Mouse (Mus musculus): ENCODE results near the gene Rcc1l. TPM values are rescaled to one million over a fixed set of nuclear protein-coding genes. Genes with fewer than 3 reads are reported as not detected.

The Rcc1l gene
- polyA plus RNA-seq, 1 experiment from 2014 or later = 29.4 TPM

- Histone ChIP-seq H3K9me3 (replicated peaks) (no peaks in the 10 kb centered on the region), H3K4me2 (replicated peaks) (no peak overlapping the region), H3K36me3 (peaks cover 6% of the 10 kb centered on the region; the same call in 1 of the 2 replicates), H3K4me1 (peaks cover 17% of the 10 kb centered on the region), H3K4me3 (replicated peaks) (no peak overlapping the region), H3K9ac (no peak overlapping the region), H3K27me3 (no peaks in the 10 kb centered on the region), H3K27ac (replicated peaks) (no peak overlapping the region)
- WGBS = 64% methylated on average over 4 of the region's 4 CpGs
- ATAC-seq (ENCODE audit: insufficient number of reproducible peaks, low FRiP score, low TSS enrichment, low read depth) = no peak
Observed at GRCm38 (mm10) chr5:134186961-134187731, 10.6 kb upstream of the Rcc1l start.

- WGBS = 85% methylated on average over 3 of the region's 3 CpGs
- ATAC-seq (ENCODE audit: insufficient number of reproducible peaks, low FRiP score, low TSS enrichment, low read depth) = no peak
- no peaks in the 10 kb centered on the region for H3K9me3 ChIP-seq (replicated peaks)
- H3K27me3 ChIP-seq = no peaks in the 10 kb centered on the region
- H3K4me1 ChIP-seq = peaks cover 20% of the 10 kb centered on the region
- no peak overlapping the region for H3K27ac ChIP-seq (replicated peaks)
- H3K36me3 ChIP-seq = no peaks in the 10 kb centered on the region
- no peak overlapping the region for H3K9ac ChIP-seq
- no peak overlapping the region for H3K4me2 ChIP-seq (replicated peaks)
- no peak overlapping the region for H3K4me3 ChIP-seq (replicated peaks)
Observed at GRCm38 (mm10) chr5:134186059-134186458, 9.5 kb upstream of the Rcc1l start.

GRCm38 (mm10) chr5:134183880-134184808, 7.6 kb upstream of the Rcc1l start, which contains the start of gene Gtf2ird2:
TSS of gene Gtf2ird2 (plus strand) at chr5:134184019.
- Histone ChIP-seq H3K9ac (peak within 1 kb of the TSS; percentile 58), H3K4me3 (replicated peaks) (peak within 1 kb of the TSS; percentile 63), H3K27ac (replicated peaks) (peak within 1 kb of the TSS; percentile 90), H3K27me3 (no peaks in the 10 kb centered on the region), H3K4me2 (replicated peaks) (peak within 1 kb of the TSS; percentile 89), H3K9me3 (replicated peaks) (no peaks in the 10 kb centered on the region), H3K36me3 (no peaks in the 10 kb centered on the region), H3K4me1 (peaks cover 20% of the 10 kb centered on the region)
- peak; percentile 97 for ATAC-seq (ENCODE audit: insufficient number of reproducible peaks, low FRiP score, low TSS enrichment, low read depth)
- under 1% methylated on average over 92 of the region's 92 CpGs for WGBS

GRCm38 (mm10) chr5:134183162-134183561, 6.6 kb upstream of the Rcc1l start:
- Histone ChIP-seq H3K4me3 (replicated peaks) (peak overlapping the region; percentile 63), H3K27me3 (no peaks in the 10 kb centered on the region), H3K27ac (replicated peaks) (peak overlapping the region; percentile 90), H3K36me3 (no peaks in the 10 kb centered on the region), H3K9ac (peak overlapping the region; percentile 58), H3K4me2 (replicated peaks) (peak overlapping the region; percentile 89), H3K4me1 (peaks cover 20% of the 10 kb centered on the region), H3K9me3 (replicated peaks) (no peaks in the 10 kb centered on the region)
- no peak for ATAC-seq (ENCODE audit: insufficient number of reproducible peaks, low FRiP score, low TSS enrichment, low read depth)
- 47% methylated on average over 7 of the region's 7 CpGs for WGBS

GRCm38 (mm10) chr5:134182735-134183134, 6.2 kb upstream of the Rcc1l start:
- H3K9ac ChIP-seq = no peak overlapping the region
- no peak overlapping the region; the same call in 1 of the 2 replicates for H3K4me3 ChIP-seq (replicated peaks)
- H3K4me1 ChIP-seq = peaks cover 20% of the 10 kb centered on the region
- H3K27me3 ChIP-seq = no peaks in the 10 kb centered on the region
- no peak for ATAC-seq (ENCODE audit: insufficient number of reproducible peaks, low FRiP score, low TSS enrichment, low read depth)
- no peaks in the 10 kb centered on the region for H3K9me3 ChIP-seq (replicated peaks)
- H3K36me3 ChIP-seq = no peaks in the 10 kb centered on the region
- WGBS = 69% methylated on average over 4 of the region's 4 CpGs
- peak overlapping the region; percentile 89 for H3K4me2 ChIP-seq (replicated peaks)
- no peak overlapping the region for H3K27ac ChIP-seq (replicated peaks)

GRCm38 (mm10) chr5:134182172-134182571, 5.6 kb upstream of the Rcc1l start:
- Histone ChIP-seq H3K4me2 (replicated peaks) (no peak overlapping the region), H3K4me3 (replicated peaks) (no peak overlapping the region), H3K36me3 (no peaks in the 10 kb centered on the region), H3K9me3 (replicated peaks) (no peaks in the 10 kb centered on the region), H3K27me3 (no peaks in the 10 kb centered on the region), H3K9ac (no peak overlapping the region), H3K4me1 (peaks cover 20% of the 10 kb centered on the region), H3K27ac (replicated peaks) (no peak overlapping the region)
- WGBS = 59% methylated on average over 3 of the region's 3 CpGs
- no peak for ATAC-seq (ENCODE audit: insufficient number of reproducible peaks, low FRiP score, low TSS enrichment, low read depth)

- WGBS = 19% methylated on average over 7 of the region's 7 CpGs
- Histone ChIP-seq H3K4me3 (replicated peaks) (no peak overlapping the region), H3K36me3 (no peaks in the 10 kb centered on the region), H3K27me3 (no peaks in the 10 kb centered on the region), H3K4me1 (peaks cover 31% of the 10 kb centered on the region), H3K4me2 (replicated peaks) (no peak overlapping the region), H3K9ac (no peak overlapping the region), H3K27ac (replicated peaks) (no peak overlapping the region), H3K9me3 (replicated peaks) (no peaks in the 10 kb centered on the region)
- no peak for ATAC-seq (ENCODE audit: insufficient number of reproducible peaks, low FRiP score, low TSS enrichment, low read depth)
Observed at GRCm38 (mm10) chr5:134179871-134180270, 3.3 kb upstream of the Rcc1l start.

GRCm38 (mm10) chr5:134178536-134178935, 2.0 kb upstream of the Rcc1l start:
- Histone ChIP-seq H3K9me3 (replicated peaks) (no peaks in the 10 kb centered on the region), H3K4me1 (peaks cover 32% of the 10 kb centered on the region)
- 73% methylated on average over 7 of the region's 7 CpGs for WGBS

GRCm38 (mm10) chr5:134175696-134176095, 878 bp downstream of the Rcc1l start:
- Histone ChIP-seq H3K4me1 (peaks cover 15% of the 10 kb centered on the region), H3K4me2 (replicated peaks) (peak overlapping the region; percentile 85), H3K9ac (peak overlapping the region; percentile 21), H3K4me3 (replicated peaks) (peak overlapping the region; percentile 63), H3K27ac (replicated peaks) (peak overlapping the region; percentile 70), H3K27me3 (no peaks in the 10 kb centered on the region), H3K36me3 (peaks cover 11% of the 10 kb centered on the region; the same call in 1 of the 2 replicates), H3K9me3 (replicated peaks) (no peaks in the 10 kb centered on the region)
- ATAC-seq (ENCODE audit: insufficient number of reproducible peaks, low FRiP score, low TSS enrichment, low read depth) = no peak
- WGBS = 10% methylated on average over 10 of the region's 10 CpGs

More at GRCm38 (mm10) chr5:134178536-134178935, 2.0 kb upstream of the Rcc1l start:
- H3K4me3 ChIP-seq (replicated peaks) = no peak overlapping the region
- no peak overlapping the region for H3K4me2 ChIP-seq (replicated peaks)
- ATAC-seq (ENCODE audit: insufficient number of reproducible peaks, low FRiP score, low TSS enrichment, low read depth) = no peak
- no peak overlapping the region for H3K27ac ChIP-seq (replicated peaks)
- H3K9ac ChIP-seq = no peak overlapping the region
- H3K27me3 ChIP-seq = no peaks in the 10 kb centered on the region
- H3K36me3 ChIP-seq = no peaks in the 10 kb centered on the region

- H3K36me3 ChIP-seq = peaks cover 16% of the 10 kb centered on the region; the same call in 1 of the 2 replicates
- no peaks in the 10 kb centered on the region for H3K9me3 ChIP-seq (replicated peaks)
- no peak overlapping the region for H3K27ac ChIP-seq (replicated peaks)
- peaks cover 15% of the 10 kb centered on the region for H3K4me1 ChIP-seq
- no peaks in the 10 kb centered on the region for H3K27me3 ChIP-seq
- H3K4me2 ChIP-seq (replicated peaks) = no peak overlapping the region
- H3K4me3 ChIP-seq (replicated peaks) = no peak overlapping the region
- H3K9ac ChIP-seq = no peak overlapping the region
- ATAC-seq (ENCODE audit: insufficient number of reproducible peaks, low FRiP score, low TSS enrichment, low read depth) = no peak
- WGBS = 47% methylated on average over 4 of the region's 4 CpGs
Observed at GRCm38 (mm10) chr5:134173206-134173605, 3.4 kb downstream of the Rcc1l start.

- H3K36me3 ChIP-seq = peaks cover 28% of the 10 kb centered on the region
- no peak for ATAC-seq (ENCODE audit: insufficient number of reproducible peaks, low FRiP score, low TSS enrichment, low read depth)
- 96% methylated on average over 8 of the region's 8 CpGs for WGBS
Observed at GRCm38 (mm10) chr5:134170167-134170566, 6.4 kb downstream of the Rcc1l start.

More at GRCm38 (mm10) chr5:134170167-134170566, 6.4 kb downstream of the Rcc1l start:
- Histone ChIP-seq H3K9me3 (replicated peaks) (no peaks in the 10 kb centered on the region), H3K4me2 (replicated peaks) (no peak overlapping the region), H3K4me1 (peaks cover 7% of the 10 kb centered on the region; the same call in 1 of the 2 replicates), H3K27ac (replicated peaks) (no peak overlapping the region), H3K4me3 (replicated peaks) (no peak overlapping the region), H3K9ac (no peak overlapping the region), H3K27me3 (no peaks in the 10 kb centered on the region)

Data from embryonic facial prominence, embryonic 15.5 days (tissue).